Mouse (Mus musculus): ENCODE measurements around the gene Cyp2d9. TPM values are rescaled to one million over a fixed set of nuclear protein-coding genes. Genes with fewer than 3 reads are reported as not detected.
"Not testable (repeated sequence)": the region's sequence is repeated elsewhere in the genome, so short reads cannot be mapped to it uniquely, and the experiment has no call there.

The Cyp2d9 gene
- total RNA-seq (2021): not detected
- long read RNA-seq, experiment 1: 0 reads
- long read RNA-seq, experiment 2: 0 reads

DNA sequence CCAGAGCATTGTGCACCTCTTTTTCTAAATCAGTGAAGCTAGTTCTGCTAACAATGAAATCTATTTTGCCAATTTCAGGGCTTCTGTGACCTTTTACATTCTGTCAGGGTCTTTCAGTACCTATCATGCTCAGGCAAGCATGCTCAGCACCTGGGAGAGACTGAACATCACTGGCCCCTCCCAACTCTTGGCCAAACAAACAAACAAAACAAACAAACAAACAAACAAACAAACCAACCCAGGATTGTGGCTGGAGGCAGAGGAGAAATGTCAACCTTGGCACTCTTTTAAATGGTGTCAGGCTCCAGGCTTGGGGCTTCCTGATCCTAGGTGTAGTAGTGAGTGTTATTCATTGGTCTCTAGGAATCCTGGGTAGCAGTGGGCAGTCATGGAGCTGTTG lies at the start of gene Cyp2d9:
Gene Cyp2d9 (plus strand): TSS at position 301 of the 400 bp plus-strand sequence.
- intact Hi-C loops (cut with DNase I): no loop called here
- DNase-seq (ENCODE audit: low spot score in 2 of 2): no peak

DNA sequence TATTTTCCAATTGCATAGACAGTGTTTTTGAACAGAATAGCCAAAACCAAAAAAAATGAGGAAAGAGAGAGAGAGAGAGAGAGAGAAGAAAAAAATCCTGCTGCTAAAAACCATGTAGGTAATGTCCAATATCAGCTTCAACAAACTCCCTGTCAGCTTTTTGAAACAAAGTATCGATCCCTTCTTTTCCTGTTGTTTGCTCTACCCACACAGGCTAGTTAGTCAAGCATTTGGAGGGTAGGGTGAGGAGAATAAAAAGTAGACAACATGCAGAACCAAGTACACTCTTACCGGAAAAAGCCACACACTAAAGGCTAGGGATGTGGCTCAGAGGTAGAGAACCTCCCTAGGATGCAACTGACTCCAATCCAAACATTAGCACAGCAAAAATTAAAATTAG lies 47.5 kb upstream of the Cyp2d9 start:
- intact Hi-C loops (cut with DNase I): no loop called here
- DNase-seq (ENCODE audit: low spot score in 2 of 2): no peak

DNA sequence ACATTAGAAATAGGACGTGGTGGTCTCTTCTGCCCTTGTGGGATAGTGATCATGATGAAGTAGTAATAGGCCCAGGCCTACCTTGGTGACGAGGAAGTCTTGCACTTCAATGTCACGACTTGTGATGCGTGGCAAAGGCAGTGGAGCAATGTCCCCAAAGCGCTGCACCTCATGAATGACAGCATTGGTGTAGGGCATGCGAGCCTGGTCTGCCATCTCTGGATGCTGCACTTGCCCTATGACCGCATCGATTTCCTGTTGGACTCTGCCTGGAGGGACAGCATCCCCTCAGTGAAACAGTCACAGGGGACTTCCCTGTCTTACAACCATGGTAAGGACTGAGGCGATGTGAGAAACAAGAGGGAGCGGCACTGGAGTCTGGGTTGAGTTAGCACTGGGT lies 43.3 kb upstream of the Cyp2d9 start:
- DNase-seq (ENCODE audit: low spot score in 2 of 2); intact Hi-C loops (cut with DNase I): not testable (repeated sequence)

DNA sequence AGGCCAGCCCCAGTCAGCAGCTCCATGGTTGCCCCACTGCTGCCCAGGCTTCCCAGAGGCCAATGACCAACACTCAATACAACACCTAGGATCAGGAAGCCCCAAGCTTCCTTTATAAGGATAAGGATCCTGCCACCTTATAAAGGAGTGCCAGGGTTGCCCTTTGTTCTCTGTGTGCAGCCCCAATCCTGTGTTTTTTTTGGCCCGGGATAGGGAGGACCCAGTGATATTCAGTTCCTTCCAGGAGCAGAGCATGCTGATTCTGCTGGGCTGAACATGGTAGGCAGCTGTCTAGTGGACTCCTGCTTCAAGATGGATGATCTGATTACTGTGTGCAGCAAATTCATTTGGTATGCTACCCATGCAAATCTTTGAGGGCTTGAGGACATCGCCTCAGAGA lies 39.3 kb upstream of the Cyp2d9 start, which contains the start of gene Cyp2d11:
Gene Cyp2d11 (minus strand): TSS at position 101 of the 400 bp plus-strand sequence.
- intact Hi-C loops (cut with DNase I); DNase-seq (ENCODE audit: low spot score in 2 of 2): not testable (repeated sequence)

DNA sequence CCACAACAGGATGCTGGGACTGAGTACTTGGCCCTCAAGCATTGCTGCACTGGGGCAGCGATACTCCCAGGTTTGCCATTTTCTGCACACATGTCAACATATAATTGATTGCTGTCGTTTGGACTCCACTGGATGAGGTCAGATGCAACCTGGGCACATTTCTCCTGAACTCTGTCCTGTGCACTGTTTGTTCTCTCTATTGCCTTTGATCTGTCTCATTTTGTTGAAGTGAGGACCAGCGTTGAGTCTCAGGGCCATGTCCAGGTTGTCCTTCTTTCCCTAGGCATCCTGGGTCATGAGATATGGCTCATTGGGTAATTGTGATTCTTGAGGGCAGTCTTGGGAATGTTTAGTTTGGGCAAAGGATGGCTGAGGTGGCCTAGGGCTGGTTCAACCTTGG lies 37.3 kb upstream of the Cyp2d9 start:
- DNase-seq (ENCODE audit: low spot score in 2 of 2); intact Hi-C loops (cut with DNase I): not testable (repeated sequence)

DNA sequence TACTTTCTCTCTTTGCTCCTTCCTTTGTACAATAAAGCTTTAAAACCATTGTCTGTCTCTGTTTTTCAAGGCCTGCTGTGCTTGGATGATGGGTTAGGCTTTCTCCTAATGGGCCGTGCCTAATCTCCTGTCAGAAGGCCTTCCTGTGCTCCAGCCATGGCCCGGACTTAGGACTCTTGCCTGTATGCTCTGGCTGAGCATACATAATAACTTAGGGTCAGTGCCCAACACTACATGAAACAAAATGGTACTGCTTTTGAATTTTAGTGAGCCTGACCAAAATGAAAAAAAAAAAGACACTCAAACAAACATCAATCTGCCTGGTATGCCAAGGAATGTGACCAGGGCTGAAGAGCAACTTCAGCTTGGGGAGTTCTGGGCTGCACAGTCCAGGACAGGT lies 31.7 kb upstream of the Cyp2d9 start:
- intact Hi-C loops (cut with DNase I): loop anchor here (5.0 kb wide), 1 partner anchor 41 kb away; no protein-coding TSS in a partner anchor
- DNase-seq (ENCODE audit: low spot score in 2 of 2): no peak

DNA sequence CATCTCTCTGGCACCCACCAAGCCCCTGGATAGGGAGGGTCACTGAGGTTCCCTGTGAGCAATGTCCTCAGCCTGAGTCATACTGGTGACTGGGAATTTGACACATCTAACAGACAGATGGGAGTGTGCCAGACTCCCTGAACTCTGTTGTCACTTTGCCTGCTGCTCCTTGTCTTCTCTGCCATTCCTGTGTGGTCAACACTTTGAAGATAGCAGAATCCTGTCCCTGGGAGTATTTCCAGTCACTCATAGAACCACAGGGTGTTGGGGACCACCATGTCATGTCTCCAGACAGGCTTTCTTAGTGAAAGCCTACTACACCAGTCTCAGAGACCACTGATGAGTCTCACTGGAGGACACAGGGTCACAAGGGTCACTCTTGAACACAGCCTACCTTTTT lies 31.1 kb upstream of the Cyp2d9 start:
- intact Hi-C loops (cut with DNase I): loop anchor here (5.0 kb wide), 1 partner anchor 40 kb away; no protein-coding TSS in a partner anchor
- no peak for DNase-seq (ENCODE audit: low spot score in 2 of 2)

DNA sequence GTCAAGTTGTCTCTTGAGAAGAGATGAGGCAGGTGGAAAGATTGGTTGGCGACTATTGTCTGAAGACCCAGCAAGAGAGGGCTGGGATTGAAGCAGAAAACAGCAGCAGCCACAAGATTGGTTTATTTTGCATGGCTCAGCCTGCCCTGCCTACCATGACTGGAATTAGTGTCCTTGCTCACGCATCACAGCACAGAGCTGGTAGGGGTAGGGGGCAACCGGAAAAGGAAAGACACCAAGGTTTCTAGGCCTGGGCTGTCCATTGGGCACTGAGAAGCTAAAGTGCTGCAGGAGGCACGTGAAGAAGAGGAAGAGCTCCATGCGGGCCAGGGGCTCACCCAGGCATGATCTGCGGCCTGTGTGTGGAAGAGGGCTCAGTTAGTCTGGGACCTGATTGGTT lies 30.5 kb upstream of the Cyp2d9 start:
- intact Hi-C loops (cut with DNase I): loop anchor here (5.0 kb wide), 1 partner anchor 40 kb away; no protein-coding TSS in a partner anchor
- DNase-seq (ENCODE audit: low spot score in 2 of 2): no peak

DNA sequence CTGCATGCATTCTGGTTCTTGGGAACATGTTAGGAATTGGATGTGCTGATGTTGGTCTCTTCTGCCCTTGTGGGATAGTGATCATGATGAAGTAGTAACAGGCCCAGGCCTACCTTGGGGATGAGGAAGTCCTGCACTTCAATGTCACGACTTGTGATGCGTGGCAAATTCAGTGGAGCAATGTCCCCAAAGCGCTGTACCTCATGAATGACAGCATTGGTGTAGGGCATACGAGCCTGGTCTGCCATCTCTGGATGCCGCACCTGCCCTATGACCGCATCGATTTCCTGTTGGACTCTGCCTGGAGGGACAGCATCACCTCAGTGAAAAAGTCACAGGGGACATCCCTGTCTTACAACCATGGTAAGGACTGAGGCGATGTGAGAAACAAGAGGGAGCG lies 29.6 kb upstream of the Cyp2d9 start:
- intact Hi-C loops (cut with DNase I): loop anchor here (5.0 kb wide), 1 partner anchor 39 kb away; no protein-coding TSS in a partner anchor
- no peak for DNase-seq (ENCODE audit: low spot score in 2 of 2)

DNA sequence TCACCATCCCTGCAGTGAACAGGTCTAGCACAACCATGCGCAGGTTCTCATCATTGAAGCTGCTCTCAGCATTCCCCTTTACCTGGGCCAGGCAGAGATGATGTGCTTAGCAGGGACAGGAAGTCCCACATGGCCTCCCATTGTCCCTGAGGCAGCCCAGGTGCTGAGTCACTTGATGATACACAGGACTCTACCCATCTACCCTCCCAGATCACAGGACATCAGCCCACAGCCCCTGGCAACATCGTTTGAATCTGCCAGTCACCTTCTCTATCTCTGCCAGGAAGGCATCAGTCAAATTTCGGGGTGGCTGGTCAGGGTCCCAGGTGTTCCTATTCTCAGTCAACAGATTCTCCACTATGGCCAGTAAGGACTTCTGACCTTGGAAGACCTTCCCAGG lies 29.1 kb upstream of the Cyp2d9 start:
- no peak for DNase-seq (ENCODE audit: low spot score in 2 of 2)
- intact Hi-C loops (cut with DNase I): loop anchor here (5.0 kb wide), 1 partner anchor 38 kb away; no protein-coding TSS in a partner anchor

DNA sequence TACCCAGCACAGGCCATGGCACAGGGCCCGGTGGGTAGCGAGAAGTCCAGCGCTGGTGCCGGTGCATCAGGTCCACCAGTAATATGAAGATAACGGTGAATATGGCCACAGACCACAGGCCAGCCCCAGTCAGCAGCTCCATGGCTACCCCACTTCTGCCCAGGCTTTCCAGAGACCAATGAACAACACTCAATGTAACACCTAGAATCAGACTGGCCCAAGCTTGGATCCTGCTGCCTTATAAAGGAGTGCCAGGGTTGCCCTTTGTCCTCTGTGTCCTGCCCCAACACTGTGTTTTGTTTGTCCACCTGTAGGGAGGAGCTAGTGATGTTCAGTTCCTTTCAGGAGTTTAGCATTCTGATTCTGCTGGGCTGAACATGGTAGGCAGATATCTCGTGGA lies 26.3 kb upstream of the Cyp2d9 start, which contains the start of gene Cyp2d10:
Gene Cyp2d10 (minus strand): TSS at position 215 of the 400 bp plus-strand sequence.
- intact Hi-C loops (cut with DNase I): no loop called here
- DNase-seq (ENCODE audit: low spot score in 2 of 2): no peak

DNA sequence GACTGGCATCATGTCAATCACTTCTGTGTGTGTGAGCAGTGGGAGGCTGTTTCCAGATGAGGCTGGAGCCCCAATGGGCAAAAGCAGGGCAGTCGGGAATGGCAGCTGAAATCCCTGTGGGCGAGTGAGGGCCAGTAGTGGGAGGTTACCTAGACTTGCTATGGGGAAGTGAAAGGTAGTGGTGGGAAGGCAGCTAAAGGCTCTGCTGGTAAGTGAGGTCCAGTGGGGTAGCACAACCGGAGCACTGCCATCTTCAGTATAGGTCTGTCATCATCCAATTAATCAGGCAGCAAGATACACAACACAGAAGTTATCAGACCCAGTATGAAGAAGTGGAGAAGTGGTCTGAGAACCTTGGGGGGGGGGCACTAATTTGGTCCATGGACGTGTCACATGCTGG lies 25.7 kb upstream of the Cyp2d9 start:
- intact Hi-C loops (cut with DNase I): no loop called here
- no peak for DNase-seq (ENCODE audit: low spot score in 2 of 2)

DNA sequence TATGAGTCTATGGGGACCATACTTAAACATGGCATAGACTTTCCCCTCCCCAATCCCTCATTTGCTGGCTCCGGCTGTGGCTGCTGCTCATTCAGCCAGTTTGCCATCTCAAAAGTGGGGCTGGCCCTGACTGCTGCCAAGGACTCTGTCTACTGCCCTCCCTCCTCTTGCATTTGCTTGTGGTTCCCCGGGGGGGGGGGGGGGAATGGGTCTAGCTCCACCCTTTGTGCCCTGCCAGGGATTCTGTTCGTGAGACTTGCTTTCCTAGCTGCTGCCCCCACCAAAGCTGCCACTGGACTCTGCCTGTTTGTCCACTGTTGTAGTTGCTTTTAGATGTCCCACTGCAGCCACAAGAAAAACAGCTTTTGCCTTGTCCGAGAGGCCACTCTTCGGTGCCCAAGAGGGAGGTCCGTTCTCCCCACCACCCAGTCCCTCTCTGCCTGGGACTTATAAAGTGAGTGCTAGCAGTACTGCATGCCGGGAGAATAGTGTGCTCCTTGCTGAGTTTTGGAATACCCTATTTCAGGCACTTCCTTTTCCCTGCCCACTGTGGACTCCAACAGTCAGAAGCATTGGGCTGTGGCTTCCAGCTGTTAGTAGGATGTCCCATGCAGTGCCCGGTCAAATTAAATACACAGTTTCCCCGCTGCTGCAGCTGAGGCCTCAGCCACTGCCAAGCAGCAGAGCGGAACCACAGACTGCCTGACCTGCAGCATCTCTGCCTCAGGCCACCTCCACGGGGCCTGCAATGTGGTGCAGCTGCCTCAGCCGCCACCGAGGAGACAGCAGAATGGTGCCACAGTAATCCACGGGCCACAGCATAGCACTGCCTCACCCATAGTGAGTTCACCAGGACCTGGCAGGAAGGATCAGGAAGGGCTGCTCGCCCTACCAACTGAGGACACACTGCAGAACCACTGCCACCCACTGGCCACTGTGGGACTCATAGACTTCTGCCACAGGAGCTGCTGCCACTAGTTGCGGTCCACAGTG lies 16.1 kb upstream of the Cyp2d9 start:
- intact Hi-C loops (cut with DNase I): loop anchor here (1.0 to 5.0 kb wide), 3 partner anchors 40 to 150 kb away; partner anchors contain the start of gene Ndufa6
- DNase-seq (ENCODE audit: low spot score in 2 of 2): peak; percentile 82

DNA sequence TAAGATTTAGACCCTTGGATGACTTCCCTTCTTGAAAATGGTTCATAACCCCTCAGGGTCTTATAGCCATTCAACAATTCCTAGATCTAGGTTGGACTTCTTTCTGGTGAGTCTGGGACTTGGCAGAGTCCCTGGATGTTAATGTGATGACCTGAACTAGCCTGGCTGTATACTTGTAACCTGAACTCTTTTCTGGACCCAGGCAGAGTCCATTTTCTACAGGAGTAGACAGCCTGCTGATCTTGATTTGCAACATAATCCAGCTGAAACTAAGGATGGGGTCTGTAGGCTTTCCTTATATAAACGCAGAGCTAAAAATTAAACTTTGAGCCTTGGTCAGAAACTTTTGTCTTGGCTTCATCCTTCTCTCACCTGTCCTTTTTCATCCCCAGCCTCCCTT lies 14.6 kb upstream of the Cyp2d9 start:
- no peak for DNase-seq (ENCODE audit: low spot score in 2 of 2)
- intact Hi-C loops (cut with DNase I): loop anchor here (5.0 kb wide), 2 partner anchors 41 to 151 kb away; no protein-coding TSS in a partner anchor

DNA sequence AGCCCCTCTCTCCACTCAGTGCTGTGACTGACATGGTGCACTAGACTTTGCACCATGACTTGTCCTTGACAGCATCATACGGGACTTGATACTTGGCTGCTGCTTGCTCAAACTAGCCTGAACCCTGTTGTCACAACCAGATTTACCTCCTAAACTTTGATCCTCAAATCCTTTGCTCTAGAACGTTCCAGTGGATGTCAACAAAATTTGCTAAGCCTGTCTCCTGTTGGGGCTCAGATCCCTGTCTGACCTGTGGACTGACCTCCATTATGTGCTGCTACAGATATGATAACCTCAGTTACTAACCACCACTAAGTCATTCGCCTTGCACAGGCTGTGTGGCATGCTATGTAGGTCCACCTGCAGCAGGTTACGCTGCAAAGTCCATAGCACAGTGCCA lies 10.3 kb upstream of the Cyp2d9 start:
- DNase-seq (ENCODE audit: low spot score in 2 of 2): no peak
- intact Hi-C loops (cut with DNase I): no loop called here

DNA sequence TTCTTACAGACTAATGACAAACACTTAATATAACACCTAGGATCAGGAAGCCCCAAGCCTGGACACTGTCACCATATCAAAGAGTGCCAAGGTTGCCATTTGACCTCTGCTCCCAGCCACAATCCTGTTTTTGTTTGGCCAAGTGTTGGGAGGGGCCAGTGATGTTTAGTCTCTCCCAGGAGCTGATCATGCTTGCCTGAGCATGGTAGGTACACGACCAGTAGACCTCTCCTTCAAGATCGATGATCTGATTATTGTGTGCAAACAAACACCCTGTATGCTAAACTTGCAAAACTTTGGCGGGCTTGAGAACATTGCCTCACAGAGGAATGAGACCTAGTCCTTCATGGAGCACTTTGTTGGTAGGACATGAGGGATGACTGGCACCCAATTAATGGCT lies 9.8 kb upstream of the Cyp2d9 start:
- intact Hi-C loops (cut with DNase I): no loop called here
- no peak for DNase-seq (ENCODE audit: low spot score in 2 of 2)

DNA sequence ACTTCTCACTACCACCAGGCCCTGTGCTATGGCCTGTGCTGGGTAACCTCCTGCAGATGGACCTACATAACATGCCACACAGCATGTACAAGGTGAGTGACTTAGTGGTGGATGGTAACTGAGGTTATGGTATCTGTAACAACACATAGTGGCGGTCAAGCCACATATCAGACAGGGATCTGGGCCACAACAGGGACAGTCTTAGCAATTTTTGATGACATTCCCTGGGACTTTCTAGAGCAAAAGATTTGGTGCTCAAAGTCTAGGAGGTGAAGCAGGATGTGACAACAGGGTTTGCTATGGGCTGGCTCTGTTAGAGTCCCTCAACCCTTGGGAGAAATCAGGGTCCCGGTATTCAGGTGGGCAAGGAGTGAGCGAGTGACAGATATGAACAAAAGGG lies 384 bp downstream of the Cyp2d9 start:
- no peak for DNase-seq (ENCODE audit: low spot score in 2 of 2)
- intact Hi-C loops (cut with DNase I): no loop called here

DNA sequence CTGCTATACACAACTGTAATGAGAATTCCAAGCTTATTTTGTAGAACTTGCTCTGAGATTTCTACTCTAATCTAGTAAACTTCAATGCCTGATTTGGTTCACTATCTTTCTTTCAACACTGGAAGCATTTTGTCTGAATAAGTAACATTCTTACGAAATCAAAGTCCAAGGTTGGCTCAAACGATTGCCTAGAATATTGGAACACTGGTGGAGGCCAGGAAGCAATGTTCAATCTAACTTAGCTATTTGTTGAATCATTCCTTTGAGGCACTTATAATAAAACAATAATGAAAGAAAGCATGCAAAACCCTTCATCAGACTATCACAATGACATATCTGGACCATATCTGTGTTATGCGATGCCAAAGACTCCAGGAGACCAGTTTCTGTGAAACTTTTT lies 1.3 kb downstream of the Cyp2d9 start:
- no peak for DNase-seq (ENCODE audit: low spot score in 2 of 2)
- intact Hi-C loops (cut with DNase I): no loop called here

DNA sequence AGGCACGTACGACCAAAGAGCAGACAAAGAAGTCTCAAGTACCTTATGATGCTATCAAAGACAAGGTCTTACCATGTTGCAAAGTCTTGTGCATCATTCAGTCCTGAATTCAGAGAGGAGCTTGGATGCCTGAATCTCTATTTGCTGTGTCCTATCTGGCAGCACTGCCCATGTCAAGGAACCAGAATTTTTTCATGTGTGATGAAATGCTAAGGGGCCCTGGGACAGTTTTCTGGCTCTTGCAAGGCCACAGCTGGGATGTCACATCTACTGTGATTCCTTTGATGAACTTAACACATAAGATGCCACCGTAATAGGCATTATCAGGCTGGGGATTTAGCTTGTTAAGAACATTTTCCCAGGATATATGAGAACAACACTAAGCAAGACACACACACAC lies 1.8 kb downstream of the Cyp2d9 start:
- no peak for DNase-seq (ENCODE audit: low spot score in 2 of 2)

DNA sequence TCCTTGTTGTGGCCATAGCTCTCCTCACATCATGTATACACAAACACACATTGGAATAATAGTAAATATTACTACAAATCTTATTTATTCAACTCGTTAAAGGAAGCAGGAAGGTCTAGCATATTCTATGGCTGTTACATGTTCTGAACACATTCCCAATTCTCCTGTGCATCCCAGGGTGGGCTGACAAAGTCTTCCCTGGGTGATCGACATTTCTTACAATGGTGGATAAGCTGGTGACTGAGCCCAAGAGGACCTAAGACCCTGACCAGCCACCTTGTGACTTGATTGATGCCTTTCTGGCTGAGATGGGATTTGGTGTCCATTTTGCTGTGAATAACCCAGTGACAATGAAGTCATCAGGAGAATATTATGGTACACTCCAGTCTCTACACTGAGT lies 2.4 kb downstream of the Cyp2d9 start:
- intact Hi-C loops (cut with DNase I): no loop called here
- no peak for DNase-seq (ENCODE audit: low spot score in 2 of 2)

More for the DNA sequence above, 1.8 kb downstream of the Cyp2d9 start:
- intact Hi-C loops (cut with DNase I): no loop called here

Measured in left cerebral cortex, postnatal 14 days (tissue).